Mouse (Mus musculus) embryonic facial prominence, embryonic 12.5 days (tissue): ENCODE measurements around the gene Pcbp1. TPM values are rescaled to one million over a fixed set of nuclear protein-coding genes. Genes with fewer than 3 reads are reported as not detected.

Experiments used
- ATAC-seq: fragments of 200-750 bp; cut with Nextera tagmentation; 2 replicates; pipeline ENCODE4 v1.8.0; 2017; ENCODE audit not compliant: insufficient number of reproducible peaks, insufficient read depth, low FRiP score, low TSS enrichment
- H3K27ac ChIP-seq: fragments of 300-500 bp; sonication (generic); 2 replicates; pipeline ENCODE4 v1.5.1; 2016; ENCODE audit warnings: mild to moderate bottlenecking
- H3K27me3 ChIP-seq: fragments of 300-500 bp; sonication (generic); 2 replicates; pipeline ENCODE4 v1.6.1; 2016; ENCODE audit warnings: mild to moderate bottlenecking, moderate library complexity
- H3K36me3 ChIP-seq: fragments of 300-500 bp; sonication (generic); 2 replicates; pipeline ENCODE4 v1.6.1; 2016; ENCODE audit warnings: mild to moderate bottlenecking
- H3K4me1 ChIP-seq: fragments of 300-500 bp; sonication (generic); 2 replicates; pipeline ENCODE4 v1.6.1; 2016
- H3K4me2 ChIP-seq: fragments of 300-500 bp; sonication (generic); replicated peaks from 2 replicates; pipeline ENCODE4 v1.6.1; 2016; ENCODE audit warnings: mild to moderate bottlenecking, moderate library complexity
- H3K4me3 ChIP-seq: fragments of 300-500 bp; sonication (generic); 2 replicates; pipeline ENCODE4 v1.5.1; 2016; ENCODE audit warnings: mild to moderate bottlenecking
- H3K9ac ChIP-seq: fragments of 300-500 bp; sonication (generic); 2 replicates; pipeline ENCODE4 v1.6.1; 2016; ENCODE audit warnings: mild to moderate bottlenecking, moderate library complexity
- H3K9me3 ChIP-seq: fragments of 300-500 bp; sonication (generic); 2 replicates; pipeline ENCODE4 v1.6.1; 2016; ENCODE audit warnings: mild to moderate bottlenecking, moderate library complexity
- WGBS: fragments of 180-500 bp; shearing (Covaris S2); methylation state at CpG from one replicate; pipeline ENCODE4 v1.1.7; 2016; 5-methylcytosine and 5-hydroxymethylcytosine counted together
- polyA plus RNA-seq: library from polyadenylated mRNA; unstranded; fragments of >200 nt; fragmentation: Nextera tagmentation; extraction: Ambion mirVana; gene quantifications from 2 replicates; pipeline ENCODE4 v1.2.1, GENCODE M21; 2016

The Pcbp1 gene
- polyA plus RNA-seq, 1 experiment from 2014 or later, result 537 TPM

- Histone ChIP-seq H3K4me1 (peaks cover 9% of the 10 kb centered on the region), H3K36me3 (peaks cover 12% of the 10 kb centered on the region), H3K4me2 (peak overlapping the region; percentile 85), H3K27me3 (no peaks in the 10 kb centered on the region), H3K4me3 (no peak overlapping the region), H3K9ac (no peak overlapping the region), H3K27ac (no peak overlapping the region), H3K9me3 (no peaks in the 10 kb centered on the region)
- ATAC-seq, result no peak
- 78% methylated on average over 5 of the region's 5 CpGs for WGBS
Observed at GRCm38 (mm10) chr6:86522001-86522911, 3.9 kb downstream of the Pcbp1 start.

- H3K36me3 ChIP-seq, result peaks cover 12% of the 10 kb centered on the region
- H3K4me2 ChIP-seq, result no peak overlapping the region
- no peak overlapping the region for H3K4me3 ChIP-seq
- no peak overlapping the region for H3K27ac ChIP-seq
- 70% methylated on average over 3 of the region's 3 CpGs for WGBS
- H3K4me1 ChIP-seq, result peaks cover 9% of the 10 kb centered on the region
- H3K9me3 ChIP-seq, result no peaks in the 10 kb centered on the region
- H3K27me3 ChIP-seq, result no peaks in the 10 kb centered on the region
- no peak overlapping the region for H3K9ac ChIP-seq
- ATAC-seq, result no peak
Observed at GRCm38 (mm10) chr6:86519767-86520345, 6.3 kb downstream of the Pcbp1 start.

- no peaks in the 10 kb centered on the region for H3K9me3 ChIP-seq
- no peaks in the 10 kb centered on the region for H3K27me3 ChIP-seq
- H3K4me3 ChIP-seq, result no peak overlapping the region
- peaks cover 2% of the 10 kb centered on the region; the same call in 1 of the 2 replicates for H3K36me3 ChIP-seq
- H3K9ac ChIP-seq, result no peak overlapping the region
- ATAC-seq, result no peak
- no peak overlapping the region for H3K4me2 ChIP-seq
- H3K27ac ChIP-seq, result no peak overlapping the region
- no peaks in the 10 kb centered on the region for H3K4me1 ChIP-seq
- 61% methylated on average over 1 of the region's 1 CpGs for WGBS
Observed at GRCm38 (mm10) chr6:86516021-86516420, 10.1 kb downstream of the Pcbp1 start.

GRCm38 (mm10) chr6:86513296-86513695, 12.8 kb downstream of the Pcbp1 start:
- Histone ChIP-seq H3K9ac (no peak overlapping the region), H3K4me1 (no peaks in the 10 kb centered on the region), H3K27ac (no peak overlapping the region), H3K36me3 (no peaks in the 10 kb centered on the region), H3K4me3 (no peak overlapping the region), H3K27me3 (no peaks in the 10 kb centered on the region), H3K4me2 (no peak overlapping the region), H3K9me3 (no peaks in the 10 kb centered on the region)
- WGBS, result 92% methylated on average over 4 of the region's 4 CpGs
- no peak for ATAC-seq

- H3K27me3 ChIP-seq, result no peaks in the 10 kb centered on the region
Observed at GRCm38 (mm10) chr6:86510979-86511378, 15.1 kb downstream of the Pcbp1 start.

DNA sequence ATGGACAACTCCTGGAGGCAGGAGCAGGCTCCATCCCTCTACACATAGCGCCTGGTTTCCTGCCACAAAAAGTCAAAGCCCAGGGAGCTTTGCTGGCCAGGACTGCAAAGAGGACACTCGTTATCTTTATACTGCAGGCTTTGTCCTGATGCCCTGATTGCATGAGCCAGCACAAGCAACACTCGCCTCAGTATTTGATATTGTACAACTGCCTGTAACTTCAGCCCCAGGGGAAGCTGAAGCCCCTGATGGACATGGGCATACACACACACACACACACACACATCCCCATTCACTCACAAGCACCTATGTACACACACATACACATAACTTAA, 16.3 kb downstream of the Pcbp1 start:
- no peak overlapping the region for H3K4me3 ChIP-seq
- no peaks in the 10 kb centered on the region for H3K9me3 ChIP-seq
- H3K36me3 ChIP-seq, result no peaks in the 10 kb centered on the region
- H3K9ac ChIP-seq, result no peak overlapping the region
- 61% methylated on average over 3 of the region's 3 CpGs for WGBS
- H3K27ac ChIP-seq, result no peak overlapping the region
- no peaks in the 10 kb centered on the region for H3K4me1 ChIP-seq
- H3K27me3 ChIP-seq, result no peaks in the 10 kb centered on the region
- ATAC-seq, result no peak
- H3K4me2 ChIP-seq, result no peak overlapping the region

More at GRCm38 (mm10) chr6:86510979-86511378, 15.1 kb downstream of the Pcbp1 start:
- no peak overlapping the region for H3K4me3 ChIP-seq
- WGBS, result 70% methylated on average over 4 of the region's 4 CpGs
- H3K4me2 ChIP-seq, result no peak overlapping the region
- no peak overlapping the region for H3K27ac ChIP-seq
- H3K9me3 ChIP-seq, result no peaks in the 10 kb centered on the region
- H3K4me1 ChIP-seq, result no peaks in the 10 kb centered on the region
- no peak overlapping the region for H3K9ac ChIP-seq
- no peak for ATAC-seq
- H3K36me3 ChIP-seq, result no peaks in the 10 kb centered on the region

- Histone ChIP-seq H3K27ac (no peak overlapping the region), H3K9ac (no peak overlapping the region), H3K4me1 (no peaks in the 10 kb centered on the region), H3K4me3 (no peak overlapping the region), H3K27me3 (no peaks in the 10 kb centered on the region), H3K36me3 (no peaks in the 10 kb centered on the region), H3K9me3 (no peaks in the 10 kb centered on the region), H3K4me2 (no peak overlapping the region)
- no peak for ATAC-seq
- WGBS, result 77% methylated on average over 4 of the region's 4 CpGs
Observed at GRCm38 (mm10) chr6:86509194-86509865, 16.8 kb downstream of the Pcbp1 start.

DNA sequence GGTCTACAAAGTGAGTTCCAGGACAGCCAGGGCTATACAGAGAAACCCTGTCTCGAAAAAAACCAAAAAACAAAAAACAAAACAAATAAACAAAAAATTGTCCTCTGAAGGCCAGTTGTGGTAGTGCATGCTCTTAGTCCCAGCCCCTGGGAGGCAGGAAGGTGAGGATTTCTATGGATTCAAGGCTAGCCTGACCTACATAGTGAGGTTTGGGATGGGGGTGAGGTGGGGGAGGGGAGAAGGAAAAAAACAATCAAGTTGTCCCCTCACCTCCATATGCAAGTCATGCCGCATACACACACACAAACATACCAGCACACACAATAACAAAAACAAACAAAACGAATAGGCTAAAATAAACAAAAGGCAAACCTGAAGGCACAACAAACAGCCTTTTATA, 17.4 kb downstream of the Pcbp1 start:
- H3K27ac ChIP-seq, result no peak overlapping the region
- H3K4me2 ChIP-seq, result no peak overlapping the region
- H3K9me3 ChIP-seq, result no peaks in the 10 kb centered on the region
- H3K4me1 ChIP-seq, result no peaks in the 10 kb centered on the region
- no peaks in the 10 kb centered on the region for H3K36me3 ChIP-seq
- no peak overlapping the region for H3K9ac ChIP-seq
- no peak for ATAC-seq
- 82% methylated on average over 3 of the region's 3 CpGs for WGBS
- H3K27me3 ChIP-seq, result no peaks in the 10 kb centered on the region
- H3K4me3 ChIP-seq, result no peak overlapping the region

GRCm38 (mm10) chr6:86507116-86507515, 19.0 kb downstream of the Pcbp1 start:
- no peaks in the 10 kb centered on the region for H3K9me3 ChIP-seq
- no peak overlapping the region for H3K4me2 ChIP-seq
- H3K36me3 ChIP-seq, result no peaks in the 10 kb centered on the region
- H3K4me3 ChIP-seq, result no peak overlapping the region
- no peaks in the 10 kb centered on the region for H3K27me3 ChIP-seq
- no peak overlapping the region for H3K27ac ChIP-seq
- no peak for ATAC-seq
- no peak overlapping the region for H3K9ac ChIP-seq
- H3K4me1 ChIP-seq, result no peaks in the 10 kb centered on the region

GRCm38 (mm10) chr6:86506309-86506708, 19.8 kb downstream of the Pcbp1 start:
- Histone ChIP-seq H3K4me2 (no peak overlapping the region), H3K4me1 (no peaks in the 10 kb centered on the region), H3K4me3 (no peak overlapping the region), H3K9me3 (no peaks in the 10 kb centered on the region), H3K36me3 (no peaks in the 10 kb centered on the region), H3K27ac (no peak overlapping the region), H3K27me3 (no peaks in the 10 kb centered on the region), H3K9ac (no peak overlapping the region)
- WGBS, result 54% methylated on average over 3 of the region's 3 CpGs
- no peak for ATAC-seq

GRCm38 (mm10) chr6:86505671-86506070, 20.4 kb downstream of the Pcbp1 start:
- Histone ChIP-seq H3K4me1 (no peaks in the 10 kb centered on the region), H3K4me3 (no peak overlapping the region), H3K9me3 (no peaks in the 10 kb centered on the region), H3K27me3 (no peaks in the 10 kb centered on the region), H3K4me2 (no peak overlapping the region), H3K36me3 (no peaks in the 10 kb centered on the region), H3K27ac (no peak overlapping the region), H3K9ac (no peak overlapping the region)
- 76% methylated on average over 7 of the region's 7 CpGs for WGBS
- ATAC-seq, result no peak

- 78% methylated on average over 4 of the region's 4 CpGs for WGBS
- no peak for ATAC-seq
- no peak overlapping the region for H3K9ac ChIP-seq
- H3K9me3 ChIP-seq, result no peaks in the 10 kb centered on the region
- no peak overlapping the region for H3K4me3 ChIP-seq
- H3K4me1 ChIP-seq, result 0 out of 2 replicates have a peak, but pooled peaks cover 4% of the 10 kb centered on the region
- no peaks in the 10 kb centered on the region for H3K36me3 ChIP-seq
- no peak overlapping the region for H3K27ac ChIP-seq
- H3K4me2 ChIP-seq, result no peak overlapping the region
- H3K27me3 ChIP-seq, result no peaks in the 10 kb centered on the region
Observed at GRCm38 (mm10) chr6:86503513-86503912, 22.6 kb downstream of the Pcbp1 start.
